Mouse (Mus musculus) T-helper 17 cell (primary cell): ENCODE data around the gene Ttc27.

Experiments
- in situ Hi-C, 2 experiments: fragments of 300-600 bp; cut with MboI, MseI; formaldehyde crosslinking; loops; 1 replicate in 1 of 2; 2 replicates in 1 of 2; pipeline ENCODE4 v1.15.1; 2025; ENCODE audit warnings: high pct_unique_total_duplicates in 2 of 2

The Ttc27 gene

DNA sequence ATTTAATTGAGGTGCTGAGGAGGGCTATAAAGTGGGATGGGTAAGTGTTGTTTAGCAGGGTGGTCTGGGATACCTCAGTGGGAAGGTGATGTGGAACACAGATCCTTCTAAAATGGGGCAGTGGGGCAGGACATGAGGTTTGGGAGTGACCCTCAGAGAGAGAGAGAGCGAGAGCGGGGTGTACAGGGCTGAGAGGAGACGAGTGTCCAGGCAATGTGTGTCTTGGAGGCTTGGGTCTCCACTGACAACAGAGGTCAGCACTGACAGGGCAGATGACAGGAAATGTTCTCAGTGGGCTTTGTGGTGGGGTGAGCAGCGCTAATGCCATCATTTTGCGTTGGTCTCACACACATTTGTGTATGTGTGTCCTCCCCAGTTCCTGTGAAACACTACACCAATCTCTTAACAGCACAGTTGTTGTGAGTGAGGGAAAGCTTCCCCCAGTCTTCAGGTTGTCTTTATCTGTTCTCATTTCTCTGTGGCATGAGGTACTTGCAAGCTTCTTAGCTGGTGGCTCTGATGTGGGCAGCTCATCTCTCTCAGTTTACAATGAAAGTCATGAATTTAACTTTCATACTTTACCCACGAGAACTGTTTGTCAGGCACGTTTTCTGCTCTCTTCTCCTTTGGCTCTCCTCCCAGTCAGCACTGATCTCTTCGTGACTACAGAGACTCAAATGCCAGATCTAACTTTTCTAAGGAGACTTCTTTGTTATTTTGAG, 35.5 kb downstream of the Ttc27 start:
- in situ Hi-C loops = no loop called here

DNA sequence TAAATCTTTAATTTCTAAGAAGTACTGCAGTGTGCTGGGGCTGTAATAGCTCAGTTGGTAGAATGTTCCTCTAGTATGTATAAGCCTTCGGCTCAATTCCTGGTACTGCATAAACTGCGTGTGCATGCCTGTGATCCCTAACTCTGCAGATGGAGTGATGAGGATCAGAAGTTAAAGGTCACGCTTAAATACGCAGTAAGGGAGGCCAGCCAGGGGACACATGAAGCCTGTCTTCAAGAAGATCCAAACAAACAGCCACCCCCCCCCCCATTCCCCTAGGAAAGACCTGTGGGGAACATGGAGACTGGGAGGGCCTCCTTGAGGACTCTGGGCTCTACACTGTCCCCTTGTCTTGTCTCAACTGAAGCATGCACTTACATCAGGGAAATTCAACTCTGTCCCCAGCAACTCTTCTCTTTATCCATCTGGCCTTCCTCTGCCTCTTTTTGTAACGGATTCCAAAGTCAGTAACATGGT, 36.1 kb downstream of the Ttc27 start:
- in situ Hi-C loops = no loop called here

DNA sequence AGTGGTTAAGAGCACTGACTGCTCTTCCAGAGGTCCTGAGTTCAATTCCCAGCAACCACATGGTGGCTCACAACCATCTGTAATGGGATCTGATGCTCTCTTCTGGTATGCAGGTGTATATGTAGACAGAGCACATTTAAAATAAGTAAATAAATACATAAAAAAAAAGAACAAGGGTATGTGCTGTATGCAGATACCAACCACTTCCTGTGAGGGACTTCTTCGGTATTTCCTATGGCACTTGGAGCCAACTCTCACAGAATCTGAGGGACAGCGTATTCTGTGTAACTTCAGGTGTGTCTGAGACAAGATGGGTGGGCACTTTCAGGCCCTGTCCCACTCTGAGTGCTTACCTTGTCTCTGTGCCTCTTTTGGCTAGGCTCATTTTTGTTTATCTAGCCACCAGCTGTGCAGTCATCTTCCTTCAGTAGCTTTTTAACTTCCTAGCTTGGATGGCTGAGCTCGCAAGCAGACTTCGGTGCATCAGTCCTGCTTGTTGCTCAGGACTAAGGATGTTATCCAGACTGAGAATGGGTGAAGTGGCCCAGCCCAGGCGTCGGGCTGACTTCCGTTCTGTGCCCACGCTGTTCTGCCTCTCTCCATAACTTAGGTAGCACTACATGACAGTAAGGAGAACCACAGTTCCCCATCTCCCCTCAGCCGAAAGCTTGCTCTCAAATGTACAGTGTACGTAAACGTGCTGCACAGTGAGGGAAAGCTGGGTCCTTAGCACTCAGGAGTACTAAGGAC, 37.0 kb downstream of the Ttc27 start:
- in situ Hi-C loops = no loop called here

DNA sequence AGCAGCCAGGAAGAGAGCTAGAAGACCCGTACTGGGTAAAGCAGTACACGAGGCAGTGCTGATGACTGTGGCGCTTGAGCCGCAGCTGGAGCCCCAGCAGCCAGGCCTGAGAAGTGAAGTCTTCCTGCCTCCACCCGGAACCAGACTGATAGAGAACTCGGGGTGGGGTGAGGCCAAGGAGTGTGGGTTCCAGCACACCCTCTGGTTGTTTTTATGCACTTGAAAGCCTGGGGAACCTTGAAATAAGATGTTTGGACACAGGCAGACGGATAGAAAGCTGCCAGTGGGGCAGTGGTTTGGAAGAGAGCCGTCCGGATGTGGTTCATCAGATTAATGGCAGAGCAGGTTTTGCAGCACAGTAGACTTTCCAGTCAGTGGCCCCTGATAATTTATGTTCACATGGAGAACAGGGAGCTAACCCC, 51.9 kb downstream of the Ttc27 start:
- in situ Hi-C loops = no loop called here

DNA sequence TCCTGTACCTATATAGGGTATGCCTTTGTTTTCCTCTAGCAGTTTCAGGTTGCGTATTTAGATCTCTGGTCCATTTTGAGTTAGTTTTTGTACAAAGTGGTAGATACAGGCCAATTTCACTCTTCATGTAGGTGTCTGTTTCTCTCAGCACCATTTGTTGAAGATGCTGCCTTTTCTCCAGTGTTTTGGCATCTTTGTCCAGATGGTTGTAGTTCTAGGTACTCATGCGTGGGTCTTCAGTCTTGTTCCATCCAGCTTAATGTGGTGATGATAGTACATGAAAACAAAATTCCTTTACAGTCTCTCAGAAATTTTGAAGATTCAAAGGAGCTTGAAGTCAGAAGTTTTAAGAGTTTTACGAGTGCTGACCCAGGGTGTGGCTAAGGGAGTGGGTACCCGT, 54.8 kb downstream of the Ttc27 start:
- in situ Hi-C loops = no loop called here

DNA sequence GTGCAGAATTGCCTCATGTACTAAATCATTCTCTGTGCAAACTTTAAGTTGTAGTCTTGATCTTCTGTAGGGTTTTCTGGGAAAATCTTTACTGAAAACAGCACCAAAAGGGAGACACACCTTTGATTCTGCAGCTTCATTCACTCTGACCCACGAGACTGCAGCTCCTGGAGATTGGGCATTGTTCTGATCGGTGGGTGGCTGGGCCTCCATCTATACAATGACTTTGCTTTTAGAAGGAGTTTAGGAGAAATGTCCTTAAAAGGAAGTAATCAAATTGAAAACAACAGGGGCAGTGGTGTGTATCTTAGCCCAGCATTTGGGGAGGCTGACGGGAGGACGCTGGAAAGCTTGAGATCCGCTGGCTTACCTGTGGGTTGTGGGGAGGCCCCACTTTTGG, 56.0 kb downstream of the Ttc27 start:
- in situ Hi-C loops = no loop called here

DNA sequence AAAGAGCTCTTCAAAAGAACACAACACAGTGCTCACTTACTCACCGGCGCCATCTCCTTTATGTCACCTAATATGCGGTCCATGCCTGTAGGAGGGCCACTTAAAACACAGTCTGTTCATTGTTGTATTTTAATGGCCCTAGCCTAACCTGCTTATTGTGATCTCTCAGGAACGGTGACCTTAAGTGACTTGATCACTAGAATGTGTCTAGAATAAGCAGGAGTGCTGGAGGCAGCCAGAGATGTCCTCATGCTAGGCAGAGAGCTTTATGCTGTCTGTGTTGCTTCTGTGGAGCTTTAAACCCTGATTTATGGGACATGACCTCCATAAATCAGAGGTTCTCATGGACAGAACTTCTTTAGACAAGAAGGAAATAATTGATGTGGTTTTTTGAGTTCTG, 62.6 kb downstream of the Ttc27 start:
- in situ Hi-C loops = no loop called here

DNA sequence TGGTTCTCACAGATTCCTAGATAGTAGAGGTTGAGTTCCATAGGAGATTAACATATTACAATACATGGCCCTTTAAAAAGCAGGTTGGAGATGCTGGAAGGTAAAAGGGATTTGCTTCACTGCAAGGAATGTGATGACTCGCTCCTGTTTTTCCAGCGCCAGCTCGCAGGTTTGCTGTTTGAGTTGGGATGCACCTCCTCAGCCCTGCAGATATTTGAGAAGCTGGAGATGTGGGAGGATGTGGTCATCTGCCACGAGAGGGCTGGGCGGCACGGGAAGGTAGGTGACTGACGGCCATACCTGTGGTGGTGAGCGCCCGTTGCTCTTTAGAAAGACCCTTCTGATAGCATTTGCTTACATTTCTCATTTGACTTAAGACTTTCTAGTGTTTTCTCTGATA, 63.1 kb downstream of the Ttc27 start:
- in situ Hi-C loops = no loop called here

DNA sequence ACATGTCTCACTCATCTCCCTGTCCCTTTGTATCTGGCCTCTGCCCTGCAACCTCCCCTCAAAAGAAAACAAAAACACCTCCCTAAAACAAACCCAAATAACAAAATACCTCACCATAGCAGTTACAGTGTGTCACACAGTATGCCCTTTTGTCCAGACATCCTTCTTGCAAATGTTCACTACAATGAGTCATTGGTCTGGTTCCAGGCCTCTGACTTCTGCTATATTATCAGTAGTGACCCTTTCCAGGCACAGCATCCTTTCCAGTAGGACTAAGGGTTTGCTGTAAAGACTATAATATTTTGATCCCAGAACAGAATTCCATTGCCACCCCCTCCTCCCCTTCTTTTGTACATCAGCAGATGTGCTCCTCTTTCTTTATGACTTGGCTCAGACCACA, 64.4 kb downstream of the Ttc27 start:
- in situ Hi-C loops = no loop called here

DNA sequence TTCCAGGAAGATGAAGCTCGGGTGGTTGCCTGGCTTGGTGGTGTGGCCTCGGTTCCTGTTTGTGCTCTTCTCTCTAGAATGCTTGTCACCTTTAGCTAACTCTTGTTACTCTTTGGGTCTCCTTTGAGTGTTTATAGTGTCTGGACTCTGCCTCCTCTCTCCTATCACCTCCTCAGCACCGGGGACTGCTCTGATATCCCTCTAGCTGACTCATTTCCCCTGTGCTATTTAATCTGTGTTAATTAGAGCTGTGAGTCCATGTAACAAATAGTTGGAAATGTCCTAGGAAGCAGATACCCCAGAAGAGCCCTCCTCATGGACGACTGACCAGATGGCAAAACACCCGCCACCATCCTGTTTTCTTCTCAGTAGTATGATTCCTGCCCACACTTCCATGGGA, 68.1 kb downstream of the Ttc27 start:
- in situ Hi-C loops = no loop called here

DNA sequence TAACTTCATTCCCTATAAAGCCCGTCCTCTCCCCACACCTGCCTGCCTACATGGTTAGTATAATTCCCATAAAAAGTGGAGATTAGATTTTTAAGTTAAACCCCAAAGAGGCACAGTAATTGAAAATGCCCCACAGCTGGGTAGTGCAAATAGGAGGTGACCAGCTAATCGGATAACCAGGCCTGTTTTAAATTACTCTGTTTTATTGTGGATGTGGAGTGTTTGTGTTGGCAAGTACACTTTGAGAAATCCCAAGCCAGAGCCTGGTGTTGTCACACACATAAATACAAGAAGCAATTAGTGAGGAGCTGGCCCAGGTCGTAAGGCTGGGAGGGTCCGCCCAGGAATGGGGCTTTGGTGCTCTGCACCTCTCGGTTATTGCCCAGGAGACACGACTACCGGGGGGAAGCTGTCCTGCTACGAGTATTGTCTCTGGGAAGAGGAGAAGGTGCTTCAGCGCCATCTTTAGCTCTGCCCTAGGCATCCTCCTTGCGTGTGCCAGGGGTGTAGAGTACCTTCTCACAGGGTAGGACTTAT, 68.7 kb downstream of the Ttc27 start:
- in situ Hi-C loops = no loop called here

DNA sequence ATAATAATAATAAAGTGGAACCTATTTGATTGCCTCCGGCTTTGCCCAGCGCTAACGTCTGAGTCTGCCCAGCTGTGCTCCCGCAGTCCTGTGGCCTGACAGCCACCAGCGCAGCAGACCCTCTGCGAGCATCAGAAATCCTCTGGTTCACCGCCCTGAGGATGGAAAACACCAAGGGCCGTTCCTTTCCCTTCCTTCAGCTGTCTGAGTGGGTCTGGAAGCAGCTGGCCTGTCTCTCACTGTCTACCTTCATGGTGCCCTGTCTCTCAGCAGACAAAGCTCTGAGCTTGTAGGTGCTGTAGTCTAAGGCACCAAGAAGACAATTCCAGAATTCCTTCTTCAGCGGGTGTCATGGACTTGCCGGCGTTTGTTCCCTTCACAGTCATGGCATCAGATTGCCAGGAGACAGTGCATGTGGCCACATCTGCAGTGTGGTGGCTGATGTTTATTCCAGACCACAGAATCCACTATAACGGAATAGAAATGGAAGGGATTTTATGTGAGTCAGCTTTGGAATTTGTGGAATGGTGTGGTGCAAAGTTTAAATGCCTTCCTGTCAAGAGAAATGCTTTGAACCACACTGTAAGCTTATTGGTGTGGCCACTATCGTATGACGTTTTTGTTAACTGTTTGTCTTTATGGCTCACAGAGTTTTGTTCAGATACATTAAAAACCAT, 78.6 kb downstream of the Ttc27 start:
- in situ Hi-C loops = no loop called here

DNA sequence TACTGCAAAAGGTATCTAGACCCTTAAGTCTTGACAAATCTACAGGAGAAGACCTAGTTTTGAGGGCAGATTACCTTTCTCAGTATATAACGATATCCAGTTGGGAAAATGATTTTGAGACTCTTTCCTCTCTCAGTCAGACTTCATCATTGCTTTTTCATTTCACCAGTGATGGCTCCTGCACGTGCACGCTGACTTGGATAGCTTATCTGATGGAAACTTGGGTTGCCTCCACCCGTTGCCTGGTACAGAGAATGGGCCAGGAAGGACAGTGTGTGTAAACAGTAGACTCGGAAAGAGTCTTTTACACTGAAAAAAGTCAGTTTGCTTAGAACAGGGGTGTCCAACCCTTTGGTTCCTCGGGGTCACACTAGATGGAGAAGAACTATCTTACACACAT, 82.3 kb downstream of the Ttc27 start:
- in situ Hi-C loops = loop anchor here in 1 of 2 experiments (25.0 kb wide), 1 partner anchor 737 kb away; no protein-coding TSS in a partner anchor

DNA sequence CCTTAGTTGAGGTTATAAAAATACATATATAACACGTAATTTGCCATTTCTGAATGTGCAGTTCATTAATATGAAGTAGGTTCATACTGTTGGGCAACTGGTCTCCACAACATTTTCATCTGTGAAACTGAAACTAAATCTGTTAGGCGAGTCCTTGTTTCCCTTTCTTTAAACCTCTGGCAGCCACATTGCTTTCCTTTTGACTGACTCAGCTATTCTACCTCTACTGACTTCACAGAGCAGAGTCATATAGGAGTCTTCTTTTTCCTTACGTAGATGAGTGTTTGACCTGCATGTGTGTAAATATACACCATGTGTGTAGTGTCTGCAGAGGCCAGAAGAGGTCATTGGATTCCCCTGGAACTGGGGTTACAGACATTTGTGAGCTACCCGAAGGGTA, 85.2 kb downstream of the Ttc27 start:
- in situ Hi-C loops = loop anchor here in 1 of 2 experiments (25.0 kb wide), 1 partner anchor 735 kb away; no protein-coding TSS in a partner anchor

DNA sequence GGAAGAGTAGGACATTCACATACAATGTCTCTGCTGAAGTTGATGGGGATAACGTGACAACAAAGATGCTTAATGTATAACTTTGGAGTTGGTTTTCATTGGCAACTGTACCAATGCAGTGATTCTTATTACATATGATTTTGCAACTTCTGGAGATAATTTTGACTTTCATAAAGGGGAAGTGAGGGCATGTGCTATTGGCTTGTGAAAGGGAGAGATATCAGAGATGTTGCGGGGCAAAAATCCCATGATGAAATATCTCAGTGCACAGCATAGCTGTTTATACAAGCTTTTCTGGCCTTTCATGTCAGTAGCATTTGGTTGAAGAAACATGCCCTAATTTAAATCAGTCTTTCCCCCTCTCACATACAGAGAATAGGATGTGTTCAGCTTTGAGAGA, 86.3 kb downstream of the Ttc27 start:
- in situ Hi-C loops = loop anchor here in 1 of 2 experiments (25.0 kb wide), 1 partner anchor 733 kb away; no protein-coding TSS in a partner anchor

DNA sequence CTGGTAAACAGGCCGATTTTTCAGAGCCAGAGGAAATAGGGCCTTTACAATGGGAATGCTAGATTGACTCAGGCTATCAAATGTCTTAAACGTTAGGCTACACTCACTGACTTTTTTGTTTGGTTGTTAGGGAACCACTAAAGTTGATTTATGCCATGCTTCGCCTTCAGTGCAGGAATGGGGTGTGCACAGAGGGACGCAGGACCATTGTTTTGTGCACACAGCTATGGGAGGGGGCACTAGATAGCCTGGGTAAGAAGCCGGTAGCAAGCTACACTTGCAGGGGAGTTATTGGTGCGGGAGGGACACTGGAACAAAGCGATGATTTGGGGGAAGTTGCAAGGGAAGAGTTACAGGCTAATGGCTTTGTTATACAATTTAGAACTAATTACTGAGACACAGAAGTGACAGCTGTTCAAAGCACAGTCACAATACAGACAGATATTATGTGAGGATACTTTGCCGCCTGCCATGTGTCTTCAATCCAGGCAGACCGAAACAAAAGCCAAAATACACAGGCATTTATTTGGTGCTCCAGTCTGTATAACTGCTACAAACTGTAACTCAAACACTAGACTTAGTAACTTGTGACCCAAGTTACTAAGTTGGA, 86.9 kb downstream of the Ttc27 start:
- in situ Hi-C loops = loop anchor here in 1 of 2 experiments (25.0 kb wide), 1 partner anchor 733 kb away; no protein-coding TSS in a partner anchor

DNA sequence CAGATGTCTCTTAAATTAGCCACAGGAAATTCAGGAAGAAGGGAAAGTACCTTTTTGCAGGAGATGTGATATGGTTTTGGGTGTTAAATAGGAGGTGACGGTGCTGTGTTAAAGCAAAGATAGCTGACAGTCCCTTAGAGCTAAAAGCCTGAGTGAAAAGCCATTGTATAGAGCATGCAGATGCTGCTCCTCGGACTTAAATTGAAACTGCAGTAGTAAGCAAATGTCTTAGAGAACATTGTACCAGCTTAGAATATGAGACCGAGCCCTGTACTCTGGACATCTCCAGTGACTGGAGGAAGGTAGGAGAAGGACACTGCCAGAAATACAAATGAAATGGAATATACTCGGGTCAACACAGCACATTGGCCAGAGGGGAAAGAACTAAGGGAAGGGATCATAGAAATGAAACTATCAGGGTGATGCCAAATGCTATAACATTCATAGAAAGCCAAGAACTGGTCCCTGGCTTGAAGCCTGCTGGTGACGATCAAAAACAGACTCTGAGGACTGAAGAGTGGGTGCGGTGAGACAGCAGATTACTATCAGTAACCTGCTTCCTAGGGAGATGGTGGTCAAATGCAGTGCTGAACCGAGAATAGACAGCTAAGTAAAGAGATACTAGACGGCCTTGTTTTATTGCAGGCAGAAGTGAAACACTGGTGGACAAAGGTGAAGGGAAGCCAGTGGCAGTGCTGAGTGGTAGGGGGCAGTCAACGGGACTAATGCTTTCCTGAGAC, 90.1 kb downstream of the Ttc27 start:
- in situ Hi-C loops = loop anchor here in 1 of 2 experiments (5.0 to 25.0 kb wide), 2 partner anchors 200 to 730 kb away; partner anchors contain the start of gene Ltbp1

DNA sequence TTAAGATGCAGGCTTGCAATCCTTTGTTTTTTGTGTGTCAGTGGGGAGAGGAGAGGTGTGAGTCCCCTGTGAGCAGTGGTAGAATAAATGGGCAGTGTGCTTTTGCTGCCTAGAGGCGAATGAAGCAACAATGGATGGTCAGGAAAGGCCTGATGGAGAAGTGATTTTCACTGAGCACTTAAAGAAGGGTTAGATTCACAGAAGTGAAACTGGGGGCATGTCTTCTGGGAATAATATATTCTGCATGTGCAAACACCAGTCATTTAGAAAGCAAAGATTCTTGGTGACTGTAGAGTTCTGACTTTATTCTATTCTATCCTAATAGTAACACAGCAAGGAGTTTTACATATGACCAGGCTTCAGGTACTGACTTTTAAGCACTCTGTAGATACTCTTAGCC, 90.8 kb downstream of the Ttc27 start:
- in situ Hi-C loops = loop anchor here in 1 of 2 experiments (5.0 to 25.0 kb wide), 2 partner anchors 199 to 729 kb away; partner anchors contain the start of gene Ltbp1

DNA sequence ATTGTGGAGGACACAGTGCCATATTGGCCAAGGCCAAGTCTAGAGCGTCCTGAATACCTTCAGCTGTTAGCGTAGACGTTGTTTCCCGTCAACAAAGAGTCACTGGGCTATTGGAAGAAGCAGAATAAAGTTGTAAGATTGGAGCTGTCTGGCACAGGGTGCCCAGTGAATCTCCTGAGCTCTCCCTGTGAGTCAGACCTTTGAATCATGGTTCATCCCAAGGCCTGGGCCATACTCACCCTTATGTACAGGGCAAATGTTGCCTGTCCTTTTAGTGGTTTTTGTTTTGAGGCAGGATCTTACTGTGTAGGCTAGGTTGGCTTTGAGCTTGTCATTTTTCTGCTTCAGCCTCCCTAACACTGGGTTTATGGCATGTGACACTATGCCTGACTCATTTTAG, 91.4 kb downstream of the Ttc27 start:
- in situ Hi-C loops = loop anchor here in 1 of 2 experiments (5.0 to 25.0 kb wide), 2 partner anchors 198 to 728 kb away; partner anchors contain the start of gene Ltbp1

DNA sequence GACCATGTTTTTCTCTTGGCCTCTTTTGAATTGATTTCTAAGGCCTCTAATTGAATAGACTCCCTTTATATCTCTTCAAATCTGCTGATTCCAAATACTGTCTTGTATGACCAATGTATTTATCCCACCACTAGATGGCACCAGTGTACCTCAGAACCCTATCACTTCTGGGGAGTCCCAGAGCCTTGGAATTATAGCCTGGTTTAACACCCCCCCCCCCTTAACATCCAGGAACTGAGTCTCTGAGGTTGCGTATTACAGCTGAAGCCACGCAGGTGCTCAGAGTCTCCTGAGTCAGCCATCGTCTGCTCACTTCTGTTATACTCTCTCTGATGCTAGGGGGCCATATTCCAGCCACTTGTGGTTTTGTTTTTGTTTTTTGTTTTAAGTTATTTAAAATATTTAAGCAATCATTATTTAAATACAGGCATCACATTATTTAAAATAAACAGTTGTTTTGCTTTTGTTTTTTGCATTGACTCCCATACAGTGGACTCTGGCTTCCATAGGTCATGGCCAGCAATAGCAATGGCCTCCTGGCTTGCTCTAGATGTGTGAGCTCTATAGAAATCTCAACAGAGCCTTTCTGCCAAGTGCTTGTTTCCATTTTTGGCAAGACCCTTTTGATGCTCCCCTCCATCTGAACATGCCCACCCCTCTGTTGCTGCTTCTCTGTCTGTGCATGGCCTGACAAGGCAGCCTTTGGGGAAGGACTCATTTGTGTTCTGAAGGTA, 93.5 kb downstream of the Ttc27 start:
- in situ Hi-C loops = loop anchor here in 1 of 2 experiments (25.0 kb wide), 1 partner anchor 726 kb away; no protein-coding TSS in a partner anchor
